Mouse (Mus musculus) spleen, embryonic (tissue): Measurements from ENCODE around the gene Tapbpl.

ENCODE experiments used
- CTCF ChIA-PET: fragments of 350-600 bp; sonication (Branson Sonifier 250); formaldehyde crosslinking; loops from one replicate; lab custom pipeline; 2022; lab: Charles Lee

The Tapbpl gene

GRCm38 (mm10) chr6:125231117-125232044, at the start of gene Tapbpl:
Tapbpl (minus strand) TSS chr6:125231860.
- CTCF ChIA-PET: interaction anchor here (0.7 to 0.8 kb wide), 2 partner anchors 44 to 118 kb away, joined by 6 to 8 read pairs; no protein-coding TSS in a partner anchor

DNA sequence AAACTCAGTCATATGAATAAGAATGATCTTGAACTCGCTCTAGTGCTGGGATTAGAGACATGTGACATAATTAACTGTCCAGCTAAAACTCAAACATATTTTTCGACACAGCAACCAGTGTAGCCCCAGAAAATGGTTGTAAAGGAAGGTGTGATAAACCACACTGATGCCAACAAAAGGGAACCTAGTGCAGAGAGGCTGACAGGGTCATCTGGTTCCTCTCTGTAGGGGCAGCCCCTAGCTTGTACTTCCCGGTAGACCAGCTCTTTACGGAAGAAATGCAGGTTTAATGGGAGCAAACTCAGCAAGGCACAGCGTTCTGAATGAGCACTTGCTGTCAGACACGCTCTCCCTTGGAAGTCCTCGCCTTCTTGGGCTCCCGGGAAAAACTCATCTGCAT, 48.1 kb upstream of the Tapbpl start:
- CTCF ChIA-PET: no interaction called here

DNA sequence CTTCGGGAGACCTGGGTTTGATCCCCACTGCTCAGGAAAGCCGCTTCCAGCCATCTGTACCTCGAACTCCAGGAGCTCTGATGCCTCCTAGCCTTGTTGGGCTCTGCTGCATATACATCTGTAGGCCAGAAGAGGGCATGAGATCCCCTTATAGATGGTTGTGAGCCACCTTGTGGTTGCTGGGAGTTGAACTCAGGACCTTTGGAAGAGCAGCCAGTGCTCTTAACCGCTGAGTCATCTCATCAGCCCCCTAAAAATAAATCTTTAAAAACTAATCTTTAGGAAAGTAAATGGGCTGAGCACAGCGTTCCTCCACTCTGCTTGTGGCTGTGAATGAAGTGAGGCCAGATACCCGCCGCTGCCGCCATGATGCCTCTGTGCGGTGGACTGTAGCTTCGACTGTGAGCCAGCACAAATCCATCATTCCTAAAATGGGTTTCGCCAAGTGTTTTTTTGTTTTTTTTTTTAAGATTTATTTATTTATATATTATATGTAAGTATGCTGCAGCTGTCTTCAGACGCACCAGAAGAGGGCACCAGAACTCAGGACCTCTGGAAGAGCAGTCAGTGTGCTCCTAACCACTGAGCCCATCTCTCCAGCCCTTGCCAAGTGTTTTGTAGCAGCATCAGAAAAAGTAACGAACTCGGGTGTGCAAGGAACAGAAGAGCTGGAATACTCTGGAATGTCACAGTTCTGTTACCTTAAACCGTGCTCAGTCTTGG, 43.3 kb upstream of the Tapbpl start:
- CTCF ChIA-PET: interaction anchor here (0.7 to 1.9 kb wide), 4 partner anchors 44 to 114 kb away, joined by 3 to 6 read pairs (median 4); no protein-coding TSS in a partner anchor

- CTCF ChIA-PET: interaction anchor here (0.8 to 2.3 kb wide), 6 partner anchors 18 to 112 kb away, joined by 3 to 13 read pairs (median 4); no protein-coding TSS in a partner anchor
Measured at GRCm38 (mm10) chr6:125272228-125272785, 40.6 kb upstream of the Tapbpl start.

GRCm38 (mm10) chr6:125271455-125272227, 40.0 kb upstream of the Tapbpl start:
- CTCF ChIA-PET: interaction anchor here (0.6 to 2.3 kb wide), 7 partner anchors 17 to 112 kb away, joined by 3 to 13 read pairs (median 3); no protein-coding TSS in a partner anchor

GRCm38 (mm10) chr6:125268799-125269198, 37.1 kb upstream of the Tapbpl start:
- CTCF ChIA-PET: interaction anchor here (0.7 kb wide), 1 partner anchor 1304 kb away, joined by 3 read pairs; no protein-coding TSS in a partner anchor

DNA sequence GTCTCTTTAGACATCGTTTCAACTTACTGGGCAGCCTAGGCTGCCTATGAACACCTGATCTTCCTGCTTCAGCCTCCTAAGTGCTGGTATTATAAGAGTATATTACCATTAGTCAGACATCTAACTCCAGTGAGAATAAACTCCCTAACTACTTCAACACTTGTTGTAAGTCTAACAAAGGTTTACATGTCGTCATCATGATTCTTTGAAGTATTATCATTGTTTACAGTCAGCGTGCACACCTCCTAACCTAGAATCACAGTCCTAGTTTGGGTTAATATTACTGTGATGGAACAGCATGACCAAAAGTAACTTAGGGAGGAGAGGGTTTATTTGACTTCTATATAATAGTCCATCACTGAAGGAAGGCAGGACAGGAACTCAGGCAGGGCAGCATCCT, 35.8 kb upstream of the Tapbpl start:
- CTCF ChIA-PET: no interaction called here

- CTCF ChIA-PET: interaction anchor here (0.5 to 0.6 kb wide), 2 partner anchors 14 to 115 kb away, joined by 3 to 4 read pairs; no protein-coding TSS in a partner anchor
Measured at GRCm38 (mm10) chr6:125266600-125266999, 34.9 kb upstream of the Tapbpl start.

DNA sequence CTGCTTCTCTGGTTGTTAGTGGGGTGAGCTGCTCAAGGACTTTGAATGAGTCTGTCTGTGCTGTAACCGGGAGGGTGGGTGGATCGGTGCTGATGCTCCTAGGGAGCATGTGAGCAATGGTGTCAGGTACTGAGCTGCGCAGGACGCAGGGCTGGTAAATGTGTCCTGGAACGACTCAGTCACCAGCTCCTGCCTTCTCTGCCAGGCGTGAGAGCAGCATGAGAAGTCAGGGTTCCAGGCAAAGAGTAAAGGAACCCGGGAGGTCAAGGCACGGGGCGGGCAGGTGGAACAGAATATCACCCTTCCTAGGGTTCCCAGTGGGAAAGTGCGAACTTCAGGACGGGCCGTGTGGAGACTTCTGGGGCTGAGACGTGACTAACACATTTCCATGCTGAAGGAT, 34.4 kb upstream of the Tapbpl start:
- CTCF ChIA-PET: interaction anchor here (0.5 to 1.6 kb wide), 3 partner anchors 12 to 114 kb away, joined by 3 to 4 read pairs (median 3); no protein-coding TSS in a partner anchor

- CTCF ChIA-PET: interaction anchor here (0.6 to 1.6 kb wide), 2 partner anchors 11 to 20 kb away, joined by 3 to 4 read pairs; no protein-coding TSS in a partner anchor
Measured at GRCm38 (mm10) chr6:125265239-125265638, 33.6 kb upstream of the Tapbpl start.

- CTCF ChIA-PET: no interaction called here
Measured at GRCm38 (mm10) chr6:125264219-125264618, 32.6 kb upstream of the Tapbpl start.

DNA sequence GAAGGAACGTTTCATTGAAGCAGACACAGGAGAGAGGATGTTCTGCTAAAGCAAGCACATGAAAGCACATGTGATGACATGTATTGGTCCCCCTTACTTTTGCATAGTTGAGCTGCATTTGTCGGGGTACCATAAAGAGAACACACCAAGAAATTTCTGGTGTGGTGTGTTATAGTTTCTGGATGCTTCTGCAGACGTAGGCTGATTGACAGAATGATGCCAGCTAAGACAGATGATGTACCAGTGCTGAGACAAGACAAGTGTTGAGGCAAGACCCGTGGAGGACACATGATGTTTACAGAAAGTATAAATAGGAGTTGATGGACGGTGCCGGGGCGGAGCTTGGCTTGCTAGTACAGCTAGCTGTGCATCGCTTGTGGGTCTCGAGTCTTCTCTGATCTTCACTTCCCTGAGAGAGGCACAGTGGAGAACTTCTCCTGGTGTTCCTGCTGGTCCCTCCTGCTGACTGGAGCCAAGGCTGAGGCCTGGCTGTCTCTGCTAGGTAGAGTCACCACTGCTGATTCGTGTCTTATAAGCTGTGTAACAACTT, 28.4 kb upstream of the Tapbpl start:
- CTCF ChIA-PET: interaction anchor here (0.5 kb wide), 1 partner anchor 154 kb away, joined by 3 read pairs; no protein-coding TSS in a partner anchor

GRCm38 (mm10) chr6:125256222-125256966, 24.7 kb upstream of the Tapbpl start:
- CTCF ChIA-PET: no interaction called here

DNA sequence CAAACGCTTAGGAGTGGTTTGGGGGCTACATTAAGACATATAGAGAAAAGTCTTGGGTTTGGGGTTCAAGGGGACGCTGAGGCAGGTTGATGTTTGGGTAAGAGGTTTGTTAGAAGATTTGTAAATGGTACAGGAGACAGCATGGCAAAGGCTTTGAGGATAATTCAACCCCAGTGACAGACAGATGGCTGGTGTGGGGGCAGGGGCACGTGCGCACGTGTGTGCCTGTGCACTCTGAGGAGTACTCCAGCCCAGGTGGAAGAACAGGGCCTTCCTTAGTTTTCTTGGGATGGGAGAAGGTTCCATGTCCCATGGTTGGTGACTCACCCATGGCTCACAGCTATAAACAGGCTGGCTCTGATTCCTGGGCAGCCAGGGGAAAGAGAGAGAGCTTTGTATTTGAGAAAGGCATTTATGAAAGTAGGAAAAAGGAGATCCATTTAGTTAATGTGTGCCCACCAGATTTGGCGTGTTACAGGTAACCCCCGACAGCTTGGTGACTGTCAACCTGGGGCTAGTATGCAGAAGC, 23.9 kb upstream of the Tapbpl start:
- CTCF ChIA-PET: no interaction called here

GRCm38 (mm10) chr6:125253863-125254715, 22.4 kb upstream of the Tapbpl start:
- CTCF ChIA-PET: interaction anchor here (0.8 to 0.9 kb wide), 3 partner anchors 11 to 18 kb away, joined by 3 to 4 read pairs (median 3); no protein-coding TSS in a partner anchor

DNA sequence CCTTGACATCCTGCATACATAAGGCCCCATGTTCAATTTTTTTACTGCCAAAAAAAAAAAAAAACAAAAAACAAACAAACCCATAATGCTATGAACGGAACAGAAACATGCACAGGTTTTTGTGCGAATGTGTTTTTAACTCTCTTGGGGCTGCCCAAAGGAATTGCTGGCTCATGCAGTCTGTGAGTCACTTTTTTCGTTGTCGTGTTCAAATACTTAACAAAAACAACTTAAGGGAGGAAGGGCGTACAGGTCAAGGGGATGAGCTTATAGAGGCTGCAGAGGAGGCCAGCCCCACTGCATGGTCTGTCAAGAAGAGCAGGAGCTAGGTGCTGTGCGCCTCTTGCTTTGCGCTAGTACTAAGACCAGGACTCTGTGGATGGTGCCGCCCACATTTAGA, 21.1 kb upstream of the Tapbpl start:
- CTCF ChIA-PET: interaction anchor here (0.7 kb wide), 1 partner anchor 14 kb away, joined by 4 read pairs; no protein-coding TSS in a partner anchor

DNA sequence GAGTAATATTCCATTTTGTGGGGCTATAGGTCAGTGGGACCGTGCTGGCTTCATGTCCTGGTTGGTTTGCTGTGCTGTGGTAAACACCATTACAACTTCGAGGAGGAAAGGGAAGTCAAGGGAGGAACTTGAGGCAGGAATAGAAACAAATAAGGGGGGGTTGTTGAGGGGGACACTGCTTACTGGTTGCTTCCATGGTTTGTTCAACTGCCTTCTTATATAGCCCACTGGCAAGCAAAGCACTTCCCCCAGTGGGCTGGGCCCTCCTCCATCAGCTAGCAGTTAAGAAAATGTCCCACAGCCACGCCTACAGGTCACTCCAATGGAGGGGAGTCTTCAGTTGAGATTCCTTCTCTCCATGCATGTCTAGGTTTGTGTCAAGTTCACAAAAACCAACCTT, 20.6 kb upstream of the Tapbpl start:
- CTCF ChIA-PET: interaction anchor here (0.7 kb wide), 1 partner anchor 14 kb away, joined by 4 read pairs; no protein-coding TSS in a partner anchor

DNA sequence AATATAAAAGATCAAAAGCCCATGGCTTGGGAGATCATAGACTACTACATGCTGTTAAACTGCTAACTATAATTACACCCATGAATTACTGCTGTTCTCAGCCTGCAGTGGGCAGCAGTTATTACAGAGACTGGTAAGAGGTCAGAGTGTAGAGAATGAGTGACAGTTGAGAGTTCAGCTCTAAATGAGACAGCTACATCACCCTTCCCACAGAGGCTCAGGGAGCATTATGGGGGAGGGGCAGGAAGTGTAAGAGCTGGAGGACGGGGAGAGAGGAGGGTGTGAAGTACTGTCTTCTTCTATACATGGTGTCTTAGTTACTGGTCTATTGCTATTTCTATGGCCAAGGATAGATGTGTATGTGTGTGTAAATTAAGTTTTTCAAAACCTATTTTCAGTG, 12.9 kb upstream of the Tapbpl start:
- CTCF ChIA-PET: no interaction called here
